9 mouse cellular contexts compared by ENCODE assay signal in genomic region chr8:111788085-111788484, GRCm38 (mm10). TPM values are rescaled to one million over a fixed set of nuclear protein-coding genes. Genes with fewer than 3 reads are reported as not detected.
DNase-seq lines count a peak whose midpoint lies in the region; ATAC-seq and TF ChIP-seq lines count a peak whose summit lies in the region.
"Had no signal": no experiment of that assay in that cellular context is flagged by ENCODE, and none has a peak within 500 bp of the region (broad histone marks: within the 10 kb centered on the region; RNA-seq: fewer than 3 reads in every experiment).

No protein-coding gene starts in this region.

- H3K27me3 ChIP-seq in kidney, postnatal 0 days (ENCODE audit: insufficient read depth, low read length) = no peaks in the 10 kb centered on the region
- no peaks in the 10 kb centered on the region for H3K27me3 ChIP-seq in forebrain, embryonic 13.5 days
- H3K27me3 ChIP-seq in limb, embryonic 13.5 days = no peaks in the 10 kb centered on the region
- no peaks in the 10 kb centered on the region for H3K27me3 ChIP-seq in stomach, embryonic 16.5 days (ENCODE audit: control insufficient read depth, insufficient read depth, low read length)
- H3K27me3 ChIP-seq: lung, embryonic 15.5 days had no signal

- no peak overlapping the region for H3K4me2 ChIP-seq in kidney, postnatal 0 days (ENCODE audit: low read length)
- H3K4me2 ChIP-seq in forebrain, embryonic 13.5 days = 0 out of 2 replicates have a peak overlapping the region, but pooled peaks have one; percentile 29
- peak overlapping the region; percentile 11; the same call in 1 of the 2 replicates for H3K4me2 ChIP-seq in limb, embryonic 13.5 days (replicated peaks)
- H3K4me2 ChIP-seq in stomach, embryonic 16.5 days (ENCODE audit: low read depth, low read length) = no peak overlapping the region
- H3K4me2 ChIP-seq: lung, embryonic 15.5 days had no signal

- TF ChIP-seq CTCF in kidney, postnatal 0 days (IDR thresholded peaks at IDR 0.05; ENCODE audit: low read depth) = no peak

- no peaks in the 10 kb centered on the region for H3K9me3 ChIP-seq in kidney, postnatal 0 days (replicated peaks; ENCODE audit: low read length)
- H3K9me3 ChIP-seq in forebrain, embryonic 13.5 days (replicated peaks) = no peaks in the 10 kb centered on the region
- no peaks in the 10 kb centered on the region for H3K9me3 ChIP-seq in limb, embryonic 13.5 days
- no peaks in the 10 kb centered on the region for H3K9me3 ChIP-seq in stomach, embryonic 16.5 days (replicated peaks; ENCODE audit: control insufficient read depth, low read length)
- H3K9me3 ChIP-seq: lung, embryonic 15.5 days had no signal

- no peak overlapping the region for H3K9ac ChIP-seq in kidney, postnatal 0 days (ENCODE audit: low read depth, low read length)
- H3K9ac ChIP-seq in forebrain, embryonic 13.5 days = no peak overlapping the region
- H3K9ac ChIP-seq in limb, embryonic 13.5 days = no peak overlapping the region
- 0 out of 2 replicates have a peak overlapping the region, but pooled peaks have one; percentile 27 for H3K9ac ChIP-seq in stomach, embryonic 16.5 days (ENCODE audit: low read length)
- H3K9ac ChIP-seq: lung, embryonic 15.5 days had no signal

- peak overlapping the region; percentile 20; the same call in 1 of the 2 replicates for H3K27ac ChIP-seq in kidney, postnatal 0 days
- H3K27ac ChIP-seq in forebrain, embryonic 13.5 days = peak overlapping the region; percentile 37
- H3K27ac ChIP-seq in limb, embryonic 13.5 days = peak overlapping the region; percentile 10; the same call in 1 of the 2 replicates
- 0 out of 2 replicates have a peak overlapping the region, but pooled peaks have one; percentile 41 for H3K27ac ChIP-seq in stomach, embryonic 16.5 days (ENCODE audit: low read length)
- H3K27ac ChIP-seq: lung, embryonic 15.5 days had no signal

- ATAC-seq in kidney, postnatal 0 days (replicated peaks; ENCODE audit: low FRiP score, low read depth) = no peak
- ATAC-seq in forebrain, embryonic 13.5 days = no peak
- no peak for ATAC-seq in limb, embryonic 13.5 days (ENCODE audit: low FRiP score, low read depth)
- ATAC-seq in stomach, embryonic 16.5 days (ENCODE audit: insufficient read depth, low FRiP score) = no peak
- ATAC-seq in monocyte, adult 5-6 weeks (replicated peaks; ENCODE audit: insufficient number of reproducible peaks, low FRiP score, low TSS enrichment, poor library complexity, severe bottlenecking) = no peak

- H3K4me3 ChIP-seq in kidney, postnatal 0 days (replicated peaks; ENCODE audit: low read depth, low read length) = no peak overlapping the region
- no peak overlapping the region for H3K4me3 ChIP-seq in forebrain, embryonic 13.5 days
- H3K4me3 ChIP-seq in limb, embryonic 13.5 days = no peak overlapping the region
- H3K4me3 ChIP-seq in stomach, embryonic 16.5 days (replicated peaks; ENCODE audit: low read length) = no peak overlapping the region
- H3K4me3 ChIP-seq: lung, embryonic 15.5 days had no signal

- H3K4me1 ChIP-seq in kidney, postnatal 0 days (replicated peaks; ENCODE audit: insufficient read depth, low read length) = 0 out of 2 replicates have a peak, but pooled peaks cover 5% of the 10 kb centered on the region
- peaks cover 40% of the 10 kb centered on the region for H3K4me1 ChIP-seq in forebrain, embryonic 13.5 days
- peaks cover 45% of the 10 kb centered on the region for H3K4me1 ChIP-seq in limb, embryonic 13.5 days
- H3K4me1 ChIP-seq in stomach, embryonic 16.5 days (ENCODE audit: control insufficient read depth, insufficient read depth, low read length) = peaks cover 15% of the 10 kb centered on the region

- H3K36me3 ChIP-seq in kidney, postnatal 0 days (ENCODE audit: insufficient read depth, low read length) = no peaks in the 10 kb centered on the region
- peaks cover 2% of the 10 kb centered on the region; the same call in 1 of the 2 replicates for H3K36me3 ChIP-seq in forebrain, embryonic 13.5 days (ENCODE audit: poor library complexity, severe bottlenecking)
- peaks cover 14% of the 10 kb centered on the region for H3K36me3 ChIP-seq in limb, embryonic 13.5 days
- H3K36me3 ChIP-seq in stomach, embryonic 16.5 days (ENCODE audit: control insufficient read depth, insufficient read depth, low read length) = no peaks in the 10 kb centered on the region

- no peak for DNase-seq in kidney, postnatal 0 days (ENCODE audit: low spot score)
- no peak for DNase-seq in kidney, adult 8-10 months
- DNase-seq in layer of hippocampus, adult 11-12 months (ENCODE audit: low spot score) = no peak
- DNase-seq: cerebellum, adult 9-11 months had no signal

- WGBS in kidney, postnatal 0 days = 69% methylated on average over 5 of the region's 5 CpGs
- WGBS in forebrain, embryonic 13.5 days = 66% methylated on average over 5 of the region's 5 CpGs
- WGBS in limb, embryonic 13.5 days = 59% methylated on average over 5 of the region's 5 CpGs
- WGBS in stomach, embryonic 16.5 days = 71% methylated on average over 5 of the region's 5 CpGs

RNA-seq across cellular contexts. Expression of gene Bcar1, which starts 44.5 kb away (rescaled TPM):
- polyA plus RNA-seq in kidney, postnatal 0 days (2015; fragmentation: Nextera tagmentation; extraction: Ambion mirVana) = 48.7 and 49.1 TPM in 2 replicates
- polyA plus RNA-seq in forebrain, embryonic 13.5 days (2015; fragmentation: Nextera tagmentation; extraction: Ambion mirVana) = 49.9 and 50.0 TPM in 2 replicates
- 41.7 and 41.8 TPM in 2 replicates for polyA plus RNA-seq in limb, embryonic 13.5 days (2015; fragmentation: Nextera tagmentation; extraction: Ambion mirVana)
- 38.5 and 44.6 TPM in 2 replicates for polyA plus RNA-seq in stomach, embryonic 16.5 days (2015; fragmentation: Nextera tagmentation; extraction: Ambion mirVana)
- total RNA-seq in monocyte, adult 5-6 weeks (2017) = not detected in 3 replicates

Comparison
In these comparisons a context has a peak if more than half of its experiments do, and no peak if none do; other contexts are left out.
1. H3K4me2 ChIP-seq: peak in forebrain, embryonic 13.5 days (single experiment) and limb, embryonic 13.5 days (single experiment); none in kidney, postnatal 0 days (single experiment) and stomach, embryonic 16.5 days (single experiment).
2. Peak in every context shown above with its lines, with median percentiles within 50 percentile points of each other: H3K27ac ChIP-seq.